Mouse (Mus musculus) activated CD4-positive, CD25-positive, alpha-beta regulatory T cell, adult 4 months (primary cell): ENCODE data around the gene Gm17374. TPM values are rescaled to one million over a fixed set of nuclear protein-coding genes. Genes with fewer than 3 reads are reported as not detected.
"Not testable (repeated sequence)": the region's sequence is repeated elsewhere in the genome, so short reads cannot be mapped to it uniquely, and the experiment has no call there.

ENCODE experiments used
- ATAC-seq: one replicate; pipeline ENCODE4 v1.8.0; 2017
- polyA plus RNA-seq, 2 experiments: library from polyadenylated mRNA; unstranded; fragments of 100-300 nt; shearing (Covaris generic); gene quantifications; one replicate each; pipeline ENCODE4 v1.2.1; 2017

Gene Gm17374
- not detected for polyA plus RNA-seq

- not testable (repeated sequence) for ATAC-seq
These were observed at the start of gene Gm17374 for GRCm38 (mm10) chr2:140151743-140152142. Gm17374 (plus strand) TSS chr2:140152043.

GRCm38 (mm10) chr2:140104951-140105350 lies 46.9 kb upstream of the Gm17374 start:
- no peak for ATAC-seq

- ATAC-seq, result no peak
These were observed 44.2 kb upstream of the Gm17374 start for GRCm38 (mm10) chr2:140107641-140108040.

GRCm38 (mm10) chr2:140108945-140109344 lies 42.9 kb upstream of the Gm17374 start:
- ATAC-seq, result no peak

GRCm38 (mm10) chr2:140113851-140114250 lies 38.0 kb upstream of the Gm17374 start:
- ATAC-seq, result no peak

- ATAC-seq, result no peak
These were observed 26.3 kb upstream of the Gm17374 start for GRCm38 (mm10) chr2:140125516-140125915.

- peak; percentile 76 for ATAC-seq
These were observed 7.4 kb downstream of the Gm17374 start for GRCm38 (mm10) chr2:140159186-140159730.

- no peak for ATAC-seq
These were observed 11.6 kb downstream of the Gm17374 start for GRCm38 (mm10) chr2:140163351-140163854.

GRCm38 (mm10) chr2:140169057-140169456 lies 17.2 kb downstream of the Gm17374 start:
- ATAC-seq, result no peak

- peak; percentile 97 for ATAC-seq
These were observed 18.4 kb downstream of the Gm17374 start, which contains the start of the genes Esf1 and Ndufaf5 for GRCm38 (mm10) chr2:140170127-140170802. Esf1 (minus strand) TSS chr2:140170564. Ndufaf5 (plus strand) TSS chr2:140170649.

- peak; percentile 62 for ATAC-seq
These were observed 19.1 kb downstream of the Gm17374 start for GRCm38 (mm10) chr2:140170803-140171553.

GRCm38 (mm10) chr2:140185685-140186210 lies 33.9 kb downstream of the Gm17374 start:
- not testable (repeated sequence) for ATAC-seq

- no peak for ATAC-seq
These were observed 48.9 kb downstream of the Gm17374 start for GRCm38 (mm10) chr2:140200713-140201112.

- ATAC-seq, result no peak
These were observed 50.7 kb downstream of the Gm17374 start for GRCm38 (mm10) chr2:140202573-140202972.

Other genes starting within 250 kb of the Gm17374 start
- gene Tasp1, start 85.2 kb upstream of the Gm17374 start, polyA plus RNA-seq, result 100 to 1,000 TPM; 108 to 116 TPM
- 10 to 100 TPM; 23.1 to 29.2 TPM for gene Esf1, start 18.5 kb downstream of the Gm17374 start, polyA plus RNA-seq
- gene Ndufaf5, start 18.6 kb downstream of the Gm17374 start, polyA plus RNA-seq, result 10 to 100 TPM; 14.8 to 21.2 TPM
- not detected for gene Sel1l2, start 237.7 kb downstream of the Gm17374 start, polyA plus RNA-seq
- under 1 TPM in 1 of 2 experiments, not detected in 1; 0.71 TPM for gene Macrod2, start 243.3 kb downstream of the Gm17374 start, polyA plus RNA-seq